Mouse (Mus musculus): ENCODE results near the gene Tmem97.

GRCm38 (mm10) chr11:78544449-78545111 lies 6.0 kb downstream of the Tmem97 start:
- TF ChIP-seq POLR2A (IDR thresholded peaks at IDR 0.05; ENCODE audit: low read depth, low read length) (no peak), CTCF (conservative IDR thresholded peaks at IDR 0.05; ENCODE audit: insufficient read depth, insufficient read length, low read depth, low read length) (no peak)
